Mouse (Mus musculus) kidney, embryonic 14.5 days (tissue): Measurements from ENCODE around the gene Pcdh10. TPM values are rescaled to one million over a fixed set of nuclear protein-coding genes. Genes with fewer than 3 reads are reported as not detected.

Experiments used
- ATAC-seq: fragments of 200-750 bp; cut with Nextera tagmentation; 2 replicates; pipeline ENCODE4 v1.8.0; 2017; ENCODE audit warnings: moderate number of reproducible peaks, mild to moderate bottlenecking, moderate TSS enrichment, moderate library complexity; ENCODE audit not compliant: low FRiP score, low TSS enrichment
- H3K27ac ChIP-seq: fragments of 300-500 bp; sonication (generic); 2 replicates; pipeline ENCODE4 v1.5.1; 2014; ENCODE audit warnings: low read depth, mild to moderate bottlenecking, low read length, moderate library complexity, mixed read lengths
- H3K27me3 ChIP-seq: fragments of 300-500 bp; sonication (generic); 2 replicates; pipeline ENCODE4 v1.6.1; 2014; ENCODE audit warnings: mild to moderate bottlenecking, low read length; ENCODE audit not compliant: control insufficient read depth, insufficient read depth
- H3K36me3 ChIP-seq: fragments of 300-500 bp; sonication (generic); 2 replicates; pipeline ENCODE4 v1.6.1; 2014; ENCODE audit warnings: low read length, mixed read lengths; ENCODE audit not compliant: control insufficient read depth, insufficient read depth
- H3K4me1 ChIP-seq: fragments of 300-500 bp; sonication (generic); 2 replicates; pipeline ENCODE4 v1.6.1; 2014; ENCODE audit warnings: low read length, mixed read lengths; ENCODE audit not compliant: control insufficient read depth, insufficient read depth
- H3K4me2 ChIP-seq: fragments of 300-500 bp; sonication (generic); replicated peaks from 2 replicates; pipeline ENCODE4 v1.6.1; 2014; ENCODE audit warnings: low read depth, mild to moderate bottlenecking, low read length
- H3K4me3 ChIP-seq: fragments of 300-500 bp; sonication (generic); 2 replicates; pipeline ENCODE4 v1.5.1; 2014; ENCODE audit warnings: mild to moderate bottlenecking, low read length
- H3K9ac ChIP-seq: fragments of 300-500 bp; sonication (generic); 2 replicates; pipeline ENCODE4 v1.6.1; 2014; ENCODE audit warnings: low read depth, mild to moderate bottlenecking, low read length, moderate library complexity
- H3K9me3 ChIP-seq: fragments of 300-500 bp; sonication (generic); 2 replicates; pipeline ENCODE4 v1.6.1; 2016; ENCODE audit warnings: low read length; ENCODE audit not compliant: control insufficient read depth
- WGBS: fragments of 180-500 bp; shearing (Covaris S2); extraction: QIAGEN DNeasy Blood & Tissue Kit; methylation state at CpG from one replicate; pipeline ENCODE4 v1.1.7; 2014; 5-methylcytosine and 5-hydroxymethylcytosine counted together
- polyA plus RNA-seq: library from polyadenylated mRNA; unstranded; fragments of >200 nt; fragmentation: Nextera tagmentation; extraction: Ambion mirVana; gene quantifications from 2 replicates; pipeline ENCODE4 v1.2.1, GENCODE M21; 2014

Pcdh10 gene
- 0.34 and 0.35 TPM in 2 replicates for polyA plus RNA-seq

GRCm38 (mm10) chr3:45378145-45378544, at the start of gene Pcdh10:
Gene Pcdh10, plus strand, starts transcription at chr3:45378398.
- under 1% methylated on average over 26 of the region's 26 CpGs for WGBS
- peak; percentile 89 for ATAC-seq
- Histone ChIP-seq H3K9ac (peak within 1 kb of the TSS; percentile 28; the same call in 1 of the 2 replicates), H3K4me1 (peaks cover 20% of the 10 kb centered on the region; the same call in 1 of the 2 replicates), H3K36me3 (no peaks in the 10 kb centered on the region), H3K9me3 (no peaks in the 10 kb centered on the region), H3K27ac (no peak within 1 kb of the TSS), H3K4me2 (peak within 1 kb of the TSS; percentile 93), H3K4me3 (peak within 1 kb of the TSS; percentile 55), H3K27me3 (peaks cover 40% of the 10 kb centered on the region)

GRCm38 (mm10) chr3:45355919-45356318, 22.3 kb upstream of the Pcdh10 start:
- Histone ChIP-seq H3K4me2 (no peak overlapping the region), H3K36me3 (no peaks in the 10 kb centered on the region), H3K9ac (no peak overlapping the region), H3K4me1 (no peaks in the 10 kb centered on the region), H3K4me3 (no peak overlapping the region), H3K9me3 (no peaks in the 10 kb centered on the region), H3K27me3 (no peaks in the 10 kb centered on the region), H3K27ac (no peak overlapping the region)
- ATAC-seq: no peak
- 83% methylated on average over 1 of the region's 1 CpGs for WGBS

- Histone ChIP-seq H3K27me3 (no peaks in the 10 kb centered on the region), H3K27ac (no peak overlapping the region), H3K4me3 (no peak overlapping the region), H3K4me2 (no peak overlapping the region), H3K4me1 (no peaks in the 10 kb centered on the region), H3K36me3 (no peaks in the 10 kb centered on the region), H3K9me3 (no peaks in the 10 kb centered on the region), H3K9ac (no peak overlapping the region)
- 55% methylated on average over 1 of the region's 1 CpGs for WGBS
- no peak for ATAC-seq
These were observed 9.2 kb upstream of the Pcdh10 start for GRCm38 (mm10) chr3:45368952-45369351.

GRCm38 (mm10) chr3:45375761-45376500, 2.3 kb upstream of the Pcdh10 start:
- Histone ChIP-seq H3K4me2 (peak overlapping the region; percentile 93), H3K4me1 (peaks cover 20% of the 10 kb centered on the region; the same call in 1 of the 2 replicates), H3K4me3 (peak overlapping the region; percentile 55), H3K36me3 (no peaks in the 10 kb centered on the region), H3K9ac (no peak overlapping the region; the same call in 1 of the 2 replicates), H3K27me3 (peaks cover 28% of the 10 kb centered on the region), H3K9me3 (no peaks in the 10 kb centered on the region), H3K27ac (no peak overlapping the region)
- peak; percentile 34; the same call in 1 of the 2 replicates for ATAC-seq
- 1% methylated on average over 27 of the region's 27 CpGs for WGBS

GRCm38 (mm10) chr3:45376501-45377390, 1.5 kb upstream of the Pcdh10 start:
- peak overlapping the region; percentile 55 for H3K4me3 ChIP-seq
- H3K27ac ChIP-seq: no peak overlapping the region
- WGBS: under 1% methylated on average over 57 of the region's 59 CpGs
- H3K9ac ChIP-seq: peak overlapping the region; percentile 28; the same call in 1 of the 2 replicates
- H3K36me3 ChIP-seq: no peaks in the 10 kb centered on the region
- H3K9me3 ChIP-seq: no peaks in the 10 kb centered on the region
- H3K4me2 ChIP-seq: peak overlapping the region; percentile 93
- H3K27me3 ChIP-seq: peaks cover 35% of the 10 kb centered on the region
- peaks cover 20% of the 10 kb centered on the region; the same call in 1 of the 2 replicates for H3K4me1 ChIP-seq
- ATAC-seq: peak; percentile 13

GRCm38 (mm10) chr3:45377391-45377998, 703 bp upstream of the Pcdh10 start:
- no peak overlapping the region for H3K27ac ChIP-seq
- WGBS: under 1% methylated on average over 26 of the region's 26 CpGs

GRCm38 (mm10) chr3:45379541-45379971, 1.4 kb downstream of the Pcdh10 start:
- peak overlapping the region; percentile 55 for H3K4me3 ChIP-seq
- no peak overlapping the region for H3K9ac ChIP-seq
- H3K27me3 ChIP-seq: peaks cover 43% of the 10 kb centered on the region
- H3K36me3 ChIP-seq: no peaks in the 10 kb centered on the region
- under 1% methylated on average over 24 of the region's 29 CpGs for WGBS
- no peaks in the 10 kb centered on the region for H3K9me3 ChIP-seq
- H3K27ac ChIP-seq: no peak overlapping the region
- ATAC-seq: no peak
- H3K4me2 ChIP-seq: peak overlapping the region; percentile 93
- peaks cover 20% of the 10 kb centered on the region; the same call in 1 of the 2 replicates for H3K4me1 ChIP-seq

More at GRCm38 (mm10) chr3:45377391-45377998, 703 bp upstream of the Pcdh10 start:
- no peaks in the 10 kb centered on the region for H3K36me3 ChIP-seq
- H3K27me3 ChIP-seq: peaks cover 37% of the 10 kb centered on the region
- peak; percentile 15 for ATAC-seq
- peak overlapping the region; percentile 93 for H3K4me2 ChIP-seq
- no peaks in the 10 kb centered on the region for H3K9me3 ChIP-seq
- peak overlapping the region; percentile 28; the same call in 1 of the 2 replicates for H3K9ac ChIP-seq
- peaks cover 20% of the 10 kb centered on the region; the same call in 1 of the 2 replicates for H3K4me1 ChIP-seq
- H3K4me3 ChIP-seq: peak overlapping the region; percentile 55

GRCm38 (mm10) chr3:45379972-45380761, 2.0 kb downstream of the Pcdh10 start:
- WGBS: 3% methylated on average over 55 of the region's 55 CpGs
- Histone ChIP-seq H3K4me2 (peak overlapping the region; percentile 93), H3K4me1 (peaks cover 20% of the 10 kb centered on the region; the same call in 1 of the 2 replicates), H3K27ac (no peak overlapping the region), H3K9me3 (no peaks in the 10 kb centered on the region), H3K9ac (no peak overlapping the region), H3K27me3 (peaks cover 42% of the 10 kb centered on the region), H3K4me3 (peak overlapping the region; percentile 55), H3K36me3 (no peaks in the 10 kb centered on the region)
- ATAC-seq: no peak
